Mouse (Mus musculus) heart, embryonic 10.5 days (tissue): Measurements from ENCODE around the gene Gm13723. TPM values are rescaled to one million over a fixed set of nuclear protein-coding genes. Genes with fewer than 3 reads are reported as not detected.

Source experiments
- DNase-seq: peaks from one replicate; pipeline ENCODE4 v3.0.0-alpha.2; 2017; ENCODE audit warnings: low spot score
- H3K27ac ChIP-seq: fragments of 300-500 bp; sonication (generic); 2 replicates; pipeline ENCODE4 v1.5.1; 2016; ENCODE audit warnings: mild to moderate bottlenecking
- H3K27me3 ChIP-seq: fragments of 300-500 bp; sonication (generic); 2 replicates; pipeline ENCODE4 v1.6.1; 2016; ENCODE audit warnings: mild to moderate bottlenecking; ENCODE audit not compliant: poor library complexity, insufficient read depth, severe bottlenecking
- H3K36me3 ChIP-seq: fragments of 300-500 bp; sonication (generic); 2 replicates; pipeline ENCODE4 v1.6.1; 2016; ENCODE audit warnings: mild to moderate bottlenecking, moderate library complexity
- H3K4me1 ChIP-seq: fragments of 300-500 bp; sonication (generic); 2 replicates; pipeline ENCODE4 v1.6.1; 2016; ENCODE audit warnings: mild to moderate bottlenecking
- H3K4me3 ChIP-seq: fragments of 300-500 bp; sonication (generic); 2 replicates; pipeline ENCODE4 v1.5.1; 2016; ENCODE audit warnings: mild to moderate bottlenecking, moderate library complexity
- H3K9me3 ChIP-seq: fragments of 300-500 bp; sonication (generic); 2 replicates; pipeline ENCODE4 v1.6.1; 2016; ENCODE audit warnings: mild to moderate bottlenecking, moderate library complexity
- WGBS: fragments of 180-500 bp; shearing (Covaris S2); methylation state at CpG from one replicate; pipeline ENCODE4 v1.1.7; 2016; 5-methylcytosine and 5-hydroxymethylcytosine counted together
- polyA plus RNA-seq: library from polyadenylated mRNA; unstranded; fragments of >200 nt; fragmentation: Nextera tagmentation; extraction: Ambion mirVana; gene quantifications from 2 replicates; pipeline ENCODE4 v1.2.1, GENCODE M21; 2016

The Gm13723 gene
- not detected in 2 replicates for polyA plus RNA-seq

GRCm38 (mm10) chr2:86874702-86875101 is at the start of gene Gm13723:
Gene Gm13723 (minus strand): TSS chr2:86874802.
- Histone ChIP-seq H3K9me3 (no peaks in the 10 kb centered on the region), H3K27ac (no peak within 1 kb of the TSS), H3K36me3 (no peaks in the 10 kb centered on the region), H3K4me3 (no peak within 1 kb of the TSS), H3K27me3 (no peaks in the 10 kb centered on the region), H3K4me1 (no peaks in the 10 kb centered on the region)
- WGBS: 77% methylated on average over 1 of the region's 1 CpGs
- no peak for DNase-seq

- DNase-seq: no peak
- H3K4me1 ChIP-seq: no peaks in the 10 kb centered on the region
- no peaks in the 10 kb centered on the region for H3K9me3 ChIP-seq
- no peak overlapping the region for H3K27ac ChIP-seq
- no peak overlapping the region for H3K4me3 ChIP-seq
- 83% methylated on average over 2 of the region's 2 CpGs for WGBS
- no peaks in the 10 kb centered on the region for H3K27me3 ChIP-seq
- no peaks in the 10 kb centered on the region for H3K36me3 ChIP-seq
These were observed 31.0 kb upstream of the Gm13723 start for GRCm38 (mm10) chr2:86905647-86906046.

- Histone ChIP-seq H3K9me3 (no peaks in the 10 kb centered on the region), H3K36me3 (no peaks in the 10 kb centered on the region), H3K4me1 (no peaks in the 10 kb centered on the region), H3K27ac (no peak within 1 kb of the TSS), H3K27me3 (no peaks in the 10 kb centered on the region), H3K4me3 (no peak within 1 kb of the TSS)
- WGBS: 80% methylated on average over 1 of the region's 1 CpGs
- no peak for DNase-seq
These were observed 17.5 kb upstream of the Gm13723 start, which contains the start of gene Olfr1097 for GRCm38 (mm10) chr2:86892116-86892515. Gene Olfr1097 (minus strand): TSS chr2:86892216.

- no peak within 1 kb of the TSS for H3K27ac ChIP-seq
- DNase-seq: no peak
- no peaks in the 10 kb centered on the region for H3K27me3 ChIP-seq
- no peaks in the 10 kb centered on the region for H3K36me3 ChIP-seq
- H3K4me3 ChIP-seq: no peak within 1 kb of the TSS
- no peaks in the 10 kb centered on the region for H3K9me3 ChIP-seq
- no peaks in the 10 kb centered on the region for H3K4me1 ChIP-seq
- 81% methylated on average over 3 of the region's 3 CpGs for WGBS
These were observed 23.0 kb downstream of the Gm13723 start, which contains the start of gene Olfr1095 for GRCm38 (mm10) chr2:86851596-86851995. Gene Olfr1095 (minus strand): TSS chr2:86851696.

GRCm38 (mm10) chr2:86824363-86824762 is 50.2 kb downstream of the Gm13723 start, which contains the start of gene Olfr1094:
Gene Olfr1094 (plus strand): TSS chr2:86824663.
- Histone ChIP-seq H3K27me3 (no peaks in the 10 kb centered on the region), H3K4me3 (no peak within 1 kb of the TSS), H3K9me3 (no peaks in the 10 kb centered on the region), H3K36me3 (no peaks in the 10 kb centered on the region), H3K4me1 (no peaks in the 10 kb centered on the region), H3K27ac (no peak within 1 kb of the TSS)
- no peak for DNase-seq

Other genes with a start within 250 kb of the Gm13723 start
- not detected in 2 replicates for gene Olfr1084, start 235.1 kb downstream of the Gm13723 start, polyA plus RNA-seq
- not detected in 2 replicates for gene Olfr1085, start 212.8 kb downstream of the Gm13723 start, polyA plus RNA-seq
- gene Olfr1086, start 194.7 kb downstream of the Gm13723 start, polyA plus RNA-seq: not detected in 2 replicates
- not detected in 2 replicates for gene Olfr1087, start 176.4 kb downstream of the Gm13723 start, polyA plus RNA-seq
- not detected in 2 replicates for gene Olfr1089, start 141.1 kb downstream of the Gm13723 start, polyA plus RNA-seq
- not detected in 2 replicates for gene Olfr1090, start 115.8 kb downstream of the Gm13723 start, polyA plus RNA-seq
- gene Olfr1093, start 92.3 kb downstream of the Gm13723 start, polyA plus RNA-seq: not detected in 2 replicates
- not detected in 2 replicates for gene Olfr141, start 64.8 kb downstream of the Gm13723 start, polyA plus RNA-seq
- gene Olfr1094, start 50.1 kb downstream of the Gm13723 start, polyA plus RNA-seq: not detected in 2 replicates
- not detected in 2 replicates for gene Olfr1095, start 23.1 kb downstream of the Gm13723 start, polyA plus RNA-seq
- not detected in 2 replicates for gene Olfr1097, start 17.4 kb upstream of the Gm13723 start, polyA plus RNA-seq
- not detected in 2 replicates for gene Olfr1098, start 49.7 kb upstream of the Gm13723 start, polyA plus RNA-seq
- gene Olfr1099, start 85.9 kb upstream of the Gm13723 start, polyA plus RNA-seq: not detected in 2 replicates
- gene Olfr1100, start 105.2 kb upstream of the Gm13723 start, polyA plus RNA-seq: not detected in 2 replicates
- gene Olfr1101, start 116.4 kb upstream of the Gm13723 start, polyA plus RNA-seq: not detected in 2 replicates
- not detected in 2 replicates for gene Olfr1102, start 123.6 kb upstream of the Gm13723 start, polyA plus RNA-seq
- not detected in 2 replicates for gene Olfr1104, start 152.3 kb upstream of the Gm13723 start, polyA plus RNA-seq
- gene Olfr1105, start 161.7 kb upstream of the Gm13723 start, polyA plus RNA-seq: not detected in 2 replicates
- not detected in 2 replicates for gene Olfr1106, start 177.5 kb upstream of the Gm13723 start, polyA plus RNA-seq
- gene Olfr1107, start 201.0 kb upstream of the Gm13723 start, polyA plus RNA-seq: not detected in 2 replicates
- not detected in 2 replicates for gene Olfr1109, start 221.2 kb upstream of the Gm13723 start, polyA plus RNA-seq
- gene Olfr259, start 239.8 kb upstream of the Gm13723 start, polyA plus RNA-seq: not detected in 2 replicates